Mouse (Mus musculus) ES-E14 (cell line): ENCODE measurements around the gene Mbd6.

Experiments used
- CHD2 ChIP-seq: IDR thresholded peaks from 2 replicates; pipeline ENCODE4 v1.6.1; 2014; ENCODE audit warnings: mild to moderate bottlenecking, low read depth, low read length, inconsistent platforms
- ZNF384 ChIP-seq: IDR thresholded peaks from 2 replicates; pipeline ENCODE4 v1.6.1; 2012; ENCODE audit warnings: low read depth, low read length, inconsistent platforms

DNA sequence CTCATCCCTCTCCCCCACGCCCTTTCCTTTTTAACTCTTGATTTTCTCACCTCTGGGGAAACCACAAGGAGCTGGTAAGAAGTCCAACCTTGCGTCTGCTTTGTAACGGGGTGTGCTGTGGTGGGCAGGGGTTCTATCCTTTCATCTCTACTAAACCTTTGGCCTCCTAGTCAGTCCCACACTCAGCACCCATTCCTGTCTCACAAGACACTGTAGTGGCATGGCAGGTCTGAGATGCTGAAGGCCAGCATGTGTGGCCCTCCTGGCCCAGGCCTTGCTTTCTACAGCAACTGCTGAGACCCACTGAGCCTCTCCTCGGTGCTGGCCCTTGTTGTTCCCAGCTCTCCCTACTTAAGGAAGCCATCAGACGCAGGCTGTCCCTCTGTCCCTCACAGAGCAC lies 16.4 kb downstream of the Mbd6 start:
- no peak for TF ChIP-seq ZNF384
- TF ChIP-seq CHD2 = no peak
